Mouse (Mus musculus) megakaryocyte, adult 5-6 weeks (primary cell): ENCODE measurements around the gene Ripor2. TPM values are rescaled to one million over a fixed set of nuclear protein-coding genes. Genes with fewer than 3 reads are reported as not detected.

Experiments used
- ATAC-seq: 2 replicates; pipeline ENCODE4 v1.8.0; 2016; ENCODE audit warnings: mild to moderate bottlenecking, inconsistent platforms; ENCODE audit not compliant: poor library complexity, severe bottlenecking
- total RNA-seq, 2 experiments: library from RNA; stranded (forward) in 1 of 2; stranded (reverse) in 1 of 2; fragments of 153-499, 151-499 nt in 1 of 2; fragments of 221-1000, 200-1000 nt in 1 of 2; gene quantifications; 2 replicates each; pipeline versions ENCODE4 v1.2.3 to v1.2.4; 2015 to 2017

Gene Ripor2
- total RNA-seq, 2 experiments from 2014 or later: 65.3 to 87.3 TPM

DNA sequence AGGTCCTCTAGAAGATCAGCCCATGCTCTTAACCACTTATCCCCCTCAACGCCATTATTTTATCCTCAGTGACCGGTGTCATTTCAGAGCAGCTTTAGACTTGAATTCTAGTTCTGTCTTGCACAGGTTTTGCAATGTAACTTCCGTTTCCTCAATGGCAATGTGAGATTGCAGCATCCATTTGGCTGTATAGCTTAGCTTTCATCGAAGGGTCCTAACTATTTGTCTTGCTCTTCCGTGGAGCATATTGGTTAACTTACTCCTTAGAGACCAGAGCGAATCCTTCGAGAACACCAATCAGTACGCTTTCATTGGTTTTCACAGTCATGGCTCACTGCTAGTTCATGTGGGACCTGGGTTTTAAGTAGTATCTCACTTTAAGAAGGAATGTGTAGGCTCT is 34.7 kb downstream of the Ripor2 start:
- peak; percentile 42 for ATAC-seq

DNA sequence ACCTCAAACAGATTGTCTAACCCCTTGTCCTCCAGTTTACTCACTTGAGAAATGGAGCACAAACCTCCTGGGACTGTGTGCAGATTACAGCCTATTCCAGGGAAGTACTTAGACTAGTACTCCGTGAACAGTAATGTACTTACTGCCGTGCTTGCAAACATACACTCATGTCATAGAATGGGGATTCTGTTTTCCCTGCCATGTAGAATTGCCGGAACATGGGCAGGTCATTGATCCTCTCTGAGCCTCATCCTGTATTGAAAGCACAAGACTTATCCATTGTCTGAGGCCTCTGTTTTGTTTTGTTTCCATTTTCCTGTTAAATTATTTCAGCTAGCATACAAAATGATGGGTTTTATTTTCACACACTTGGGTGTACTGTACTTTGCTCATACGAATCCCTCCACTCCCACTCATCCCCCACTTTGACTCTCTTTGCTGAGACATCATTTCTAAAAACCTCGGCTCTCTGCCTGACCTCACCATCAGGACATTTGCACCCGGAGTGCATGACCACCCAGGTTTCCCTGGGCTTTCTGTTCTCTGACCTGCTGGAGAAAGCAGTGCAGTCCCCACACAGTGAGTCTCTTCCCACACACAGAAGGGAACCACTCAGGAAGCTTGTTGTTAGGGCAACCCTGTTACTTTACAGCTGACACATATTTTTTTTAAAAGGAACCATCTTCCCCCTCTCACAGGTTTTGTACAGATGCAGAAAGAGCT is 35.2 kb downstream of the Ripor2 start:
- no peak for ATAC-seq

DNA sequence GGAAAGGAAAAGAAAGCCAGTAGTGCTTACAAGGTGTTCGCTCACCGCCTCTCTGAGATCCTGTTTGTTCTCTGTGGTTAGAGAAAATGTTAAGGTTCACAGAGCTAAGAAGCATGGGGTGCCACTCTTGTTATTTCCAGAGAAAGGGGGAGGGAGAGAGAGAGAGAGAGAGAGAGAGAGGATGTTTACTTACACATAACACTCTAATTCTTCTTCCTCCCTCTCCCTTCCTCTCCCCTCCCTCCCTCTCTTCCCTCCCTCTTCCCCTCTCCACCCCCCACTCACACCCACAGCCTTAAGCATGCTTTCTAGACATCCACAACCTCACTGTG is 35.8 kb downstream of the Ripor2 start:
- no peak for ATAC-seq

DNA sequence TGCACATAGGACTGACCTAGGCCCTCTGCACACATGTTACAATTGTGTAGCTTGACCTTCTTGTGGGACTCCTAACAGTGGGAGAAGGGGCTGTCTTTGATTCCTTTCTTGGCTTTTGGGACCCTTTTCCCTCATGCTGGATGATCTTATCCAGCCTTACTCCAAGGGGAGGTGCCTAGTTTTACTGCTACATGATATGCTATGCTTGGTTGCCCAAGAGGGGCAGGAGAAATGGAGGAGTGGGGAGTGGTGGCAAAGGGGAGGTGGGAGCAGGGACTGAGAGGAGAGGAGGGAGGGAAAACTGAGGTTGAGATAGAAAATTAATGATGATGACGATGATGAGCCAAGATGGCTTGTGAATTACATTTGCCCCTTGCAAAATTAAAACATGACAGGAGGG is 37.7 kb downstream of the Ripor2 start:
- ATAC-seq: no peak

DNA sequence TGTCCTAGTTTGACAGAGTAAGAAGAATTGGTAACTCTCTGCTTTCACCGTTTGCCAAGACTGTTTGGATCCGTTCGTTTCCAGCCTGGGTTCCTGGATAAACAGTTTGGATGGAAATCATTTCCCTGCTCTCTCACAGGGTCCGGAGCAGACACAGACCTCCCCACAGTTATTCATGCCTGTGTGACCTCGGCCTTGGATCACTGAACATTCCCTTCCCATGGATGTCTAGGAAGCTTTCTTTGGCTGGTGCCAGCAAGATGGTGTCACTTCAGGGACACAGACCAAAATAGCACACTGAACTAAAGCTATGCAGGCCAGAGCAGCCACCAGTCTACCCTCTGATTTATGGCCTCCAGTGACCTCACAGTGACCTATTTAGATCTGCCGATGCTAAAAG is 38.5 kb downstream of the Ripor2 start:
- no peak for ATAC-seq

DNA sequence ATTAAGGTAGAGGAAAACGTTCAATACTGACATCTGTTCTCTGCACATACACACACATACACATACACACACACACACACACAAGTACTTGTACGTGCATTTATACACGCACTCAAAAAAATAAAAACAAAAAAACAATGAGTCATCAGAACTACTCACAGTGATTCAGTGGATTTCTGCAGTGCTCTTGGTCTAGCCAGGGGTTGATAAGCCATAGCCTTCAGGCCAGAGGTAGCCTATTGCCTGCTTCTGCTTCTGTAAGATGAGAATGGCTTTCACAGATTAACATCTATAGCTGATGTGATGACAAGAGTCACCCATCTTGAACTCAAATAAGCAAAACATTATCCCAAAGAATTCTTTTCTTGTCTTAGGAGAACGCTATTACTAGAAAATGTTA is 41.6 kb downstream of the Ripor2 start:
- no peak for ATAC-seq

DNA sequence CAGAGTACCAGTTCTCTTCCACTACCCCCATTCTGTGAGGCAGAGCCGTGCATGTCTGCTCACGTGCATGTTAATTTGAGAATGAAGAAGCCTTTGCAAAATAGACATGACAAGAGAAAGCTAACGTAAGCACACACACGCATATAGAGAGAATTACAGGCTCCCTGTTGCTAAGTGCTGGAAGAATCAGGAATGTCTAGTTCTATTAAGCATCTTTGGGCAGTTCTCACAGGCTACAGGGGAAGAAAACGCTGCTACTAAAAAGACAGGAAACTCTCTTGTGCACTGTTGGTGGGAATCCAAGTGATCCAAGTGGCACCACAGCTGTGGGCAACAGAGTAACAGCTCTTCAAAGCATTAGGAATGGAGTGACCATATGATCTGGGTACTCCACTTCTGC is 43.1 kb downstream of the Ripor2 start:
- ATAC-seq: no peak

DNA sequence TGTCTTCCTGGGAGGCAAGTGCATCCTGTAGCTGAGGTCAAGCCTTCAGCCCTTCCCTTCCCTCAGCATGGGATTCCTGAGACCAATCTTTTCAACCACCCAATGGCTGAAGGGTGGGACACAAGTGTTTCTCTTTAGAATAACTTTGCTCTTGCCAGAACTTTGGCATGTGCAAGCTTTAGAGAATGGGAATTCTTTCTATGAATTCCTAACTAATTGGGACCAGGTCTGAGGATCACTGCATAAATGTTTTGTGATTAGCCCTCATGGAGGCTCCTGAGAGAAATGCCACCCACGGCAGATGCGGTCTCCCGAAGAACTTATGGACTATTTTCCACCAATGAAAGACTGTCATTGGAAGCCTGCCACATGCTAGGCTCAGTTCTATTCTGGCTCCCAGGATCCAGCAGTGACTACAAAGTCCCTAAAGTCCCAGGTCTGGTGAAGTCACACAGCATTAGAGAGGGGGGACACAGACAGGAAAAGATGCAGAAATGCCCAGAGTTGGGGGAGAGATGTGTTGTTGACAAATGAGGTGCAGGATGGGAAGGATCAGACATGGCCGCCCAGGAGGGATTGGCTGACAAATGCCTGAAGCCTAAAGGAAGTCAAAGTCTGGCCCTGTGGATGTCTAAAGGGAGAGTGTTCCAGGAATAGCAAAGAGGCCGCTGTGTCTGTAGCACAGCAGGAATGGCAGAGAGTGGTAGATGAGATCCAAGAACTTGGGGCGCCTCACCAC is 44.9 kb downstream of the Ripor2 start:
- ATAC-seq: no peak

DNA sequence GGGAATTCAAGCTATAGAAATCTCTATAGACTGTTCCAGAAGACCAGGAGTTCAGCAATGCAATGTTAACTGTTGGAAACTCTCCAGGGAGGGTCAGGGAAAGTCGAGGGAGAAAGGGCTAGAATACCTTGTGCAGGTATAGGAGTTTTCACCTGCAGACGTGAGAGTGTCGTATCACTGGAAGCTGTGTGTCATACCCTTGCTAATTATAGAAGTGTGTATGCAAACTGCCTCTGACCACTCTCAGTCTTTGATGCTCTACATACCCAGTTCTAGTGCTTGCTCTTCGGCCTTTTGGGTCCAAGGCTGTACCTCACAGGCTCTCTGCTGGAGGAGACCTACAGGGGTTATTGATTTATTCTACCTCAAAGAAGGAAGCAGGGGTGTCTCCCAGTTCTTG is 46.2 kb downstream of the Ripor2 start:
- ATAC-seq: no peak

DNA sequence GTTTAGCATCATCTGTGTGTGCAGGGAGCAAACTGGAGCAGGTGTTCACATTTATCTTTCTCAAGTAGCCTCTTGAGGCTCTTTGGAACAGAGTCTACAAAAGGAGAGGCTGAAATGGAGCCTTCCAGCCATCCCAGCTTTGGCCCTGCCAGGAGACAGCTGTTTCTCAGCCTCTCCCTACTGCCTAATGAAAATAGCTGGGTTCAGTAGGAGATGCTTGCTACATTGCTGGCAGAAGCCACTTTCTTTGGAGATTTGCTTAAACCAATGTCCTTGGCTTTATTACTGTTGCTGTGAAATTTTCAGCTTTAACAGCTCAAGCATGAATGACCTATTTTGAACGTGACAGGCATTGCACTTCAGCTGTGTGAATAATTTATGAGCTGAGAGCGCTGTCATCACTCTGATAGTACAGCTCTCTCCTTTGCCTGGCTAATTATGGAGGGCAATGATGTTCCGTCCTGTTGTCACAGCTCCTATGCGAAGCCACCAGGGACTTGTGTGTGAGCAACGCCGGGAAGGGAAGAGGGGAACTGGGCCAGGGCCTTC is 47.2 kb downstream of the Ripor2 start:
- no peak for ATAC-seq

DNA sequence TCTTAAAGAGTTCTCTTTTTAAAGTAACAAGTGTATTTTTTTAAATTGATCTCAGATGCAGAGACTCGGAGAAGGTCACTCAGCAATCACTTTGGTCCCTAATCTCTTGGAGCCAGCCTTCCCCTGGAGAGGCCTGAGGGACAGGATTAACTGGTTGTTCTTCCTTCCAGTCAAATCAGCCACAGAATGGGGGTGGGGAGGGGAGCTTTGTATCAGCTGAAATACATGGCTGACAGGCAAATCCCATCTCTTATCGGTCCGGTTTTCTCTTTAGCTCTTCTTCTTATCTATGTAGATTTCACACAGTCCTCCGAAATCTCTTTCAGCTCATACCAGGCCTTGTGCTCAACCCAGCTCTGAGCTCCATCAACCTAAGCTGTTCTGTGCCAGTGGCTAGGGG is 48.4 kb downstream of the Ripor2 start:
- no peak for ATAC-seq

DNA sequence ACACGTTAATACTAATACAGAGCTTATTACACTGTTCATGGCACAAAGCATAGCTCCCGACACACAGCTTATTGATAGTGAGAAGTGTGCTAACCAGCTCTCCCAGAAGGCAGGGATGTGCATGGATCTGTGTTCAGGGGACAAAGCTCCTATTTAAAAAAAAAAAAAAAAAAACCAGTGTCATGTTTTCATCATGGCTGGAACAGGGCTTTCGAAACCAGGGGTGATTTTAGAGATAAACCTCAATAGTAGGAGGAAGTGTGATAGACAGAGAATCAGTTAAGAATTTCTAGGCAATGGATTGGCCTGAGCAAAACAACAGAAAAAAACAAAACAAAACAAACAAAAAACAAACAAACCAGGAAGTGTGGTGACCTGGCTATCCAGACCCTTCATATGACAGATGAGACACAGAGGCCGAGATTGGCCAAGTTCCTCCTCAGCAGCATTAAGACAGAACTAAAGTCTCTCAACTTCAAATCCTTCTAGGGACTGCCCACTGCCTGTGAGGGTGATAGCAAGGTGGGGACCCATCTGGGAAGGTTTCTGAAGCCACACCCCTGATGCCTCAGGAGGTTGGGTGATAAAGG is 51.1 kb downstream of the Ripor2 start:
- peak; percentile 58 for ATAC-seq

DNA sequence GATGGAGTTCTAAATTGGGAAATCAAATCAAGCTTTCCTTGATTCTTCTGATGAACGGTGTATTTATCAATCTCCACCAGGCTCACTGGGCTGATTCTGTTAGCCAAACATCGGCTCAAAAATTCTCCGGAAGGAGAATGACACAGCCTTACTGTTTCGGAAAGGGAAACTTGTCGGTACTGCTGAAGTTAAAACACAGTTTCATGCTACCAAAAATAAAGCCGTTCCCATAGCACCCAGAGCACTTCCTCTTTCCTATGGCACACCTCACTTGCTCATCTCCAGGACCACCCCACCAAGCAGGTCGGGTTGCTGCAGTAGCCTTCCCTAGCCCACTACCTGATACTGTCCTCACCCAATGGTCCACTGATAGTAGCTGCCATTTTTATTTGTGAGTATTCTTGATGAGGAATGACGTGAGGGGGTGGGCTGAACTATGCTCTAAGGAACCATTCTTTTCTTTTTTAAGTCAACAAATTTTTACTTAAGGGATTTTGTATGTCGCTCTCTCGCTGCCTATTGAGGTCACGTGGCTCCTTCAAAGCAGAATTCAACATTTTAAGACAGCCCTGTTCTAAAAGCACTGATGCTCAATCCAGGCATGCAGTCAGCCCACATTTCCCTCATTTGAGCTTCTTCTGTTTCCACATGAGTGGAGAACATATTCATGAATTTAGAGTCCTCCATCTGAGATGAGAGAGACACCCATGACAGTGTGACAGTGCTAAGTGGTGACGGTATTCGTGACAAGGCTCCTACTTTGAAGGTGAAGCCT is 52.5 kb downstream of the Ripor2 start:
- peak; percentile 47 for ATAC-seq

DNA sequence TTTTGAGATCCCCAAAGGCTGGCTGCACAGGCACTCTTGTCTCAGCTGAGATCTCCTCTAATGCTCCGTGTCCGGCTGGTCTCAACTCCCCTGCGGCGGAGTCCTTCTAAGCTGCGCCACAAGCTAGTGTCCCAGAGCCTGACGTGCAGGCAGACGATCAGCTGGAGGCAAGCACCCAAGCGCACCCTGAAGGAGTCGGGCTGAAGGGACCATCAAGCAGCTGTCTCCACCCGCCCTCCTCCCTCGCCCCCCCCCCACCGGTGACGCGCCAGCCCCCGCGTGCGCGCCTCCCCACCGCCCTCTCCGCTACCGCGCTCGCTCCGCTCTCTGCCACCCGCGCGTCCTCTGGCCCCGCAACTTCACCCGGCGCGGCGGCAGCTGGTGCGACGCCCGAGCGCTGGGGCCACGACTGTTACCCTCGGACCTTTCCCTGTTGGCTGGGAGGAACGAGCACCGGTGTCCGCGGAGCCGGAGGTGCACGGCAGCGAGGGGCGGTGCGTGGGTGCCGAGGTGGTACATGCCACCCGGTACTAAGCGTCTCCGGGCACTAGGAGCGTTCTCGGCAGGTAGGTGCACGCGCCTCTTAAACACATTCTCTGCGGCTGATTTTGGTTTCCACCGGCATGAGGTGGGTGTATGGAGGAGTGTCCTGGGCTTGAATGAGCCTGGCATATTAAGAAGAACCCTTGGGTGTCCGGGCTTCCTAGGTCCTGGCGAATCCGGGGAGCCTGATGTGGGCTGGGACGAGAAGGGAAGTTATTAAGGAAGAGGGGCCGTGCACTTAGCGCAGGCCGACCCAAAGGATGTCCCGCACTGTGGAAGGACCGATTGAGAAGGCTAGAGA is 56.6 kb downstream of the Ripor2 start:
- ATAC-seq: peak; percentile 8; the same call in 1 of the 2 replicates

DNA sequence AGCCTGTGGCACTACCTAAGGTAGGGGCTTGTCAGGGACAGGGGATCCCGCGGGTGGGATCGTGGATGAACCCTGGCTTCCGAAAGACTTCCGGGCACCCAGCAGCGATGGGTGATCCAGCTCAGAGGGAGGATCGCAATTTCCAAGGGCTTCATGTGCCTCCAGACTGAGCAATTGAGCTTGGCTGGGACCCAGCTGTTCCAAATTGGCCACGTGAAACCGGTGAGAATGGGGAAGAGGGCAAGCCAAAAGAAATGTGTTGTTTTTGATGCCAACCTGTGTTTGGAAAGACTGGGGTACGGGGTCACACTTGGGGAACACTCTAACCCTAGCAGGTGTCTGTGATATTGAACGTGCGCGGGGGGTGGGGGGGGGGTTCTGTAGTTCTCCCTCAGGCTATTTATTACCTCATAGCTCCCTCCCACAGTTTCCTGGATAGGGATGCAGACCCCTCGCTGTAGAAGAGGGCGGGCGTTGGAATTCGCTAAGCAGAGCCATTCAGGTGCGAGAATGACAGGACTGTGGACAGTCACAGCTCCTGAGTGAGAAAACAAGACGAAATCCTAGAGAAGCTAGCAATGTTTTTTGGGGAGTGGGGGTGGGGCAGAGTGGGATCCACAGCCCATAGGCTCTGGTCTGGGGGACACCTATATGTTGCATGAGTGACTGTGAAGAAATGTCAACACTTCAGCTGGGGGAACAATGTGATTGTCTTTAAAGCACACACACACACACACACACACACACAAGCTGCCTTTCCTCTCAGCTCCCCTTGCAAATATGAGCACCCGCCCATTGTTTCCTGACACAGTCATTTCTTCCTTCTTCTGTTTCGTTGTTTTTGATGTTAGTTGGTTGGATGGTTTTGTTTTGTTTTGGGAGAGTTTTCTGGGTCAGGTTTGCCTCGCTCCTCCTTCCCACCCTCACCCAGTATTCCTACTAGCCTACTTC is 57.5 kb downstream of the Ripor2 start:
- no peak for ATAC-seq

DNA sequence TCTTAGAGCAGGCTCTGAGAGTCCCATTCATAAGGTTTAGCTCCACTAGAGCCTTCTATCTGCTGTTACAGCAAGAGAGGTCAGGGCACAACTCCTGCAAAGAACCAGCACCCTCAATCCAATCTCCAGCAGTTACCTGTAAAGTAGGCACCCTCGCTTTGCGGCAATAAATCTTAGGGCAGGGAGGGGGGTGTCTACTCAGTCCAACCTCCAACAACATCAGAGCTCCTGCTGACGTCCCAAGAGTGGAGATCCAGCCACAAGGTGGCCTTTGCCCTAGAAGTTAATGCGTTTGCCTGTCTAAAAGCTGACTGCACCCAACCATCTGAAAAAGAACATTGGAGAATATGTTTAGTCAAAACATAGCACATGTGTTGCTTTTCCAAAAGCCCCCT is 58.2 kb downstream of the Ripor2 start:
- no peak for ATAC-seq

DNA sequence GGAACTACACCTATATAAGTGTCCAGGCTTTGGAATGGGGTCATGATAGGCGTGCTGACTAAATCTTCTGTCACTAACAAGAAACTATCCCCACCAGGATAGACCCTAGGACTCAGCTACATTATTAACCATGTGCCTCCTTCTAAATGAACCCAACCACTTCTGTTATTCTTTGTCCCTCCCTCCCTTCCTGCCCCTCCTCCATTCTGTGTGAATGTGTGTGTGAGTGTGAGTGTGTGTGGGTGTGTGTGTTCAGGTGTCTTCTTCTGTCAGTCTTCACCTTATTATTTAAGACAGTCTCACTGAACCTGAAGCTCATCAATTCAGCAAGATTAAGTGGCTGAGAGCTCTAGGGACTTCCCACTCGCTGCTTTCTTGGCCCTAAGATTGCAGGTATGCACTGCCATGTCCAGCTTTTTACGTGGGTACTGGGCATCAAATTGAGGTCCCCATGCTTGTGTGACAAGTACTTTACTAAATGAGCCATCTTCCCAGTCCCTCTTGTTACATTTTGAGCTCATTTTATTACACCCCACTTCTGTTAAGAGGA is 58.9 kb downstream of the Ripor2 start:
- ATAC-seq: no peak

DNA sequence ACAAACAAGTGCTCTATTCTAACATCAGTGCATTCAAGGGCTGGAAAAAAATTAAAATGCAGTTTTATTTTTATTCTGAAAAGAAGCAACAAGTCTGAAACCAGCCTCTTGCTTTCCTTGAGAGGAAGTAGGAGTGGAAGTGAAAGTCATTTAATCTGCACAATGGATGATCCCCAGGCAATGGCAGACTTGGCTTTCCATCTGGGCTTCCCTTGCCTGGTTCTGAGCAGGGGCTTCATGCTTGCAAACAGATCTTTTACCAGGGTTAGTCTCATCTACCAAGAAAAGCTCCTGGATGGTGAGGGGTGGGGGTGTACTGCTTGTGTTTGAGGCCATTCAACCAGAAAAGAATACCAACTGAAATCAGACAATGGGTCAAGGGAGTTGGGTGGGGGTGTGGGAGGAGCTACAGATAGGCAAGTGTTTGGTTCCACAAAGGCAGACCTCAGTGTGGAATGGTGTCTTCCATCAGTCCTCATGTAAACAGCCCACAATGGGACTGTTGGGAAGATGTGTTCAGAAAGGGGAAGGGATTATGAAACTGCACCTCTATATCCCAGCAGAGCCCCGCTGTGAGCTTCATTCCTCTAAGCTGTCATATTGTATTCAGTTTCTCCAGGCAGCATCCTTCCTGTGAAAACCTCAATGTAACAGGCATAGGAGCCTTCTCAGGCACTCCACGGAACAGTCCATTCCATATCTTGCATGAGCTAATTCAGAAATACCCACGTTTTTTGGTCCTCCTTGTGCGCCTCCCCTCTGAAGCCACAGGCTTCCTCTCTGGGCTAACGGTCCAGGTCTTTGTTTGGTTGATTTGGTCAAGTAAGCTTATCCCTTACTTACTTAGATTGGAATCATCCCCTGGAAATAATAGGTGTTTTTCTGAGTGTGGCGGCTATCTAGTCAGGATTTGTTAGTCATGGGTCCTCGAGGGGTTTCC is 59.8 kb downstream of the Ripor2 start:
- no peak for ATAC-seq
